Mouse (Mus musculus): ENCODE data around the gene Tmem40.

Gene Tmem40

GRCm38 (mm10) chr6:115770059-115770670, 8.0 kb upstream of the Tmem40 start:
- in situ Hi-C loops (cut with MboI, MseI) = no loop called here

GRCm38 (mm10) chr6:115768207-115768606, 6.0 kb upstream of the Tmem40 start:
- in situ Hi-C loops (cut with MboI, MseI) = no loop called here

- in situ Hi-C loops (cut with MboI, MseI) = no loop called here
These were observed 5.1 kb upstream of the Tmem40 start for GRCm38 (mm10) chr6:115767357-115767756.

DNA sequence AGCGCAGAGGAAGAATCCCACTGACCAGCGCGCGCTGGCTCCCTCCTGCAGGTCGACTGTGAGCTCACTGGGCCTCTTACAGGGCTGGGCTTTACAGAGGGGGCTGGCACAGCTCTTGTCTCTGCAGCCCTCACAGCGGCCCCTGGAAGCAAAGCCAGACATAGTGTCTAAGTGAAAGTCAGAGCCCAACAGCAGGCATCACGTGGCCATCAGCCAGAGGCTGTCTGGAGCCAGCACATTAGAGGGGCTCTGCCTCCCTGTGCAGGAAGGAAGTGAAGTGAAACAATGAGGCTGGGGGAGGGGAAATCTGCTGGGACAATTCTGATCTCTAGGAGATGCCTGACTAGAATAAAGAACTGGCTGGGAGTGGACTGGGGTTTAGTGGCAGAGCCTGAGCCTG, 2.0 kb upstream of the Tmem40 start:
- in situ Hi-C loops (cut with MboI, MseI) = no loop called here

DNA sequence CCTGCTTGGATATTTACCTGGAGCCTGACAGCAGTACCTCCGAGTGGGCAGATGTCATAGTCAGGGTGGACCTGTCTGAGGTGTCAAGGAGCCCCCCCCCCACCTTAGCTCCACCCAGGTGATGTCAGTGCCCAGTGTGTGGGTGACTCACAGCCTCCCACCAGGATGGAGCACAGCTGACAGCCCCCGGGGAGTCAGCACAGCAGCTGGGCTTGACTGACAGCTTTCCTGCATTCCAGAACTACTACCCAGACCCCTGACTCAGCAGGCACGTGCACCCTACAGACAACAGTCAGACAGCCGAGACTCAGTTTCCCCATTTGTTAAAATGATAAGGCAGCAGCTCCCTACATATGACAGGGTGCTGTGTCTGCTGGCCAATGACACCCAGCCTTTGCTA, 1.2 kb downstream of the Tmem40 start:
- in situ Hi-C loops (cut with MboI, MseI) = no loop called here

- in situ Hi-C loops (cut with MboI, MseI) = no loop called here
These were observed 2.1 kb downstream of the Tmem40 start for GRCm38 (mm10) chr6:115760137-115760536.

- in situ Hi-C loops (cut with MboI, MseI) = no loop called here
These were observed 2.7 kb downstream of the Tmem40 start for GRCm38 (mm10) chr6:115759461-115759860.

GRCm38 (mm10) chr6:115758981-115759435, 3.2 kb downstream of the Tmem40 start:
- in situ Hi-C loops (cut with MboI, MseI) = no loop called here

GRCm38 (mm10) chr6:115755536-115755935, 6.7 kb downstream of the Tmem40 start:
- in situ Hi-C loops (cut with MboI, MseI) = no loop called here

DNA sequence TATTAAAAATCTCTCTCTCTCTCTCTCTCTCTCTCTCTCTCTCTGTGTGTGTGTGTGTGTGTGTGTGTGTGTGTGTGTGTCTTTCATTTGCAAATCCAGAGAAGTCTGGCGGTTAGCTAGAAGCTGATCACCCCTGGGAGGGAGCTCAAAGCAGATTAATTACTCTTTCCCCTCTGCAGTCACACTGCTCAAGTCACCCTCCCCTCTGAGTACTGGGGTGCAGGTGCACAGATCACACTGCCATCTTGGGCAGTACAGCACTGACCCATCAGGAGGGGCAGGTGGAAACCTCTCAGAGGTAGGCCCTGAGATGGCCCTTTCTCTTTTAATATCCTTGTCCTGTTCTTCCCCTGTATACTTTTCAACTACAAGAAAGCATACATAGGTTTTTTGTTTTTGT, 15.9 kb downstream of the Tmem40 start:
- in situ Hi-C loops (cut with MboI, MseI) = no loop called here

DNA sequence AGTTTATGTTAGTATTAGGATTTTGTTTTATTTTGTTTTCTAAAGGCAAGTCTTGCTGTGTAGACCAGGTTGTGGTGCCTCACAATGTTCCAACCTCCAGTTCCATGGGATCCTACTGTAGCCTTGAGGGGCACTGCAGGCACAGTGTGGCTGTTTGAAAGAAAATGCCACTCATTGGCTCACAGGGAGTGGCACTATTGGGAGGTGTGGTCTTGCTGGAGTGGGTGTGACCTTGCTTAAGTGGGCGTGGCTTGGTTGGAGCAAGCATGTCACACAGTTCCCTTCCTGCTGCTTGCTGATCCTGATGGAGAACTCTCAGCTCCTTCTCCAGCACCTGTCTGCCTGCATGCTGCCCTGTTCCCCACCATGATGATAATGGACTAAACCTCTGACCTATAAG, 18.6 kb downstream of the Tmem40 start:
- in situ Hi-C loops (cut with MboI, MseI) = no loop called here

DNA sequence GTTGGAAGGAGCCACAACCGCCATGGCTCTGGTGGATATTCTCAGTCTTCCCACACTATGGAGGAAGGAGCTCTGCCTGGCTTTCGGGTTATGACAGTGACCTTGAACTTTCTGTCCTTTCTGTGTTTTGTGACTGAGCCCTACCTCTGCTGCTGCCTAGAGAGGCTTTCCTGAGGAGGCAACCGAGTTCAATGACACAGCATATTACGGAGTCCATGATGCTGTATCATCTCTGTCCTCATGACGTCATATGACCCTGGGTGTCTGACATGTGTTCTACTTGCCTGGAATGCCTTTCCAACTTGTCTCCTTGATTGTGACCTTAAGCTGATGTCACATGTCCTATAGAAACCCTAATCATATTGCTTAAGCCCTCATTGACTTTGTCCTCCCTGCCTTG, 23.2 kb downstream of the Tmem40 start:
- in situ Hi-C loops (cut with MboI, MseI) = no loop called here

DNA sequence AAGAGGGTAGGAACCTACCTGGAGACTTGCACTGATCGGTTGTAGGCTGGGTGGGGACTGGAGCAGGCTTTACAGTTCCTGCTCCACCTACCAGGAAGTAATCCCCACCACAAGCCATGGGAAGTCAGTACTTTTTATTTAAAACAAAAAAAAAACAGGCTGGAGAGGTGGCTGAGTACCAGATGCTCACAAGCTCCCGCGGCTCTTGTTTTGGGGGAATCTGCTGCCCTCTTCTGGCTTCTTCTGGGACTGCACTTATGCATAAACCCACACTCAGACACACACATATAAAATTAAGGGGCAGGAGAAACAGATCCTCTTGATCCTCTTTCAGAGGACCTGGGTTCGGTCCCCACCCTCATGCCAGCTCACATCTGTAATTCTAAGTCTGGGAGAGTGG, 27.3 kb downstream of the Tmem40 start:
- in situ Hi-C loops (cut with MboI, MseI) = no loop called here

DNA sequence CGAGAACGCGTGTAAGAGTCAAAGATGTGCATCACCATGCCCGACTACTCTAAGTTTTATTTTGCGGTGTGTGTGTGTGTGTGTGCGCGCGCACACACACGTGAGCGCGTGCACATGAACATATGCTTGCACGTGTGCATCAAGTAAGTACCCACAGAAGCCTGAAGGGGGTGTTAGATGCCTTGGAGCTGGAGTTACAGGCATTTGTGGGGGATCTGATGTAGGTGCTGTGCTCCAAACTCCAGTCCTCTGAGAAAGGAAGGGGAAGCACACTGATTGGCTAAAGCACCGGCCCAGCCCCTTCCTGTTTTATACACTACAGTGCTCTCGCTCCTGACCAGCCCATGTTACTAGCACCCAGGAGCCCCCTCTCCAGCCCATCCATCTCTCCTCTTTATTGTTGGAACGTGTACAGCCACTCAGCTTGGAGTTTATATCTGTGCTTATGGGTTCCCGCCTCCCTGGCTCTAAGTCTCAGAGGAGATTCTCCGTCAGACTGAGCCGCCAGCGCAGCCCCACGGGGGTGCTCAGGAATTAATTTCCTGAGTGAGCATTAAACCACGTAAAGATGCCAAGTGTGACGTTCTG, 29.8 kb downstream of the Tmem40 start:
- in situ Hi-C loops (cut with MboI, MseI) = no loop called here

DNA sequence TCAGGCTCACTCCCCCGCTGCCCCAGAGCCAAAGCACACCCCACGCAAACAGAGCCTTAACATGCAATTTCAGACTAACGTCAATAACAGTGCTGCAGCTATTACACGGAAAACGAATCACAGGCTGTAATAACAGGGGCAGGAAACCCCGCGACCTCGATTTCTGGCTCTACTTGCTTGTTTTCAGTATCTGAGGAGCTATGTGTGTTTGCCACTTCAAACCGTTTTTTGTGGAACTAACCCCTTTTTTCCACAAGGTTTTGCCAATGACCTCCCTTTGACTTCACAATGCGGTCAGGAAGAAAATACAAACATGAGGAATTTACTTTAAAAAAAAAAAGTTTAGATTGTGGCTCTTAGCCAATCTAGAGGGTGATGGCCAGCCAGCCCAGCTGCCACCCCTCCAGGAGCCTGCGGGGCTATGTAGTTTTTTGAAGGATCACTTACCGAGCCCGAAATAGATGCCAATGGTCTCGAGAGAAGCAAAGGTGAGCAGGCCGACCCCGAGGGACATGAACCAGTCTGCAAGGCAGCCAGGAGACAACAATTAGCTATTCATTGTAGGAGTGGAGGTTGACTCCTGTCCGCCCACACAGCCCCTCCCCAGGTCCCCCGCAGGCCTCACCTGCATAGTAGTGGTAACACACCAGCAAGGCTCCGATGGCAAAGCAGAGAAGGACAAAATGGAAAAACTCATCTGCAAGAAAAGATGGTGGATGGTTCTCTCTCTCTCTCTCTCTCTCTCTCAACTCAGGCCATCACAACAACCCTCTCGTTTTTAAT, 31.5 kb downstream of the Tmem40 start:
- in situ Hi-C loops (cut with MboI, MseI) = no loop called here

- in situ Hi-C loops (cut with MboI, MseI) = no loop called here
These were observed 34.6 kb downstream of the Tmem40 start for GRCm38 (mm10) chr6:115727570-115727969.

DNA sequence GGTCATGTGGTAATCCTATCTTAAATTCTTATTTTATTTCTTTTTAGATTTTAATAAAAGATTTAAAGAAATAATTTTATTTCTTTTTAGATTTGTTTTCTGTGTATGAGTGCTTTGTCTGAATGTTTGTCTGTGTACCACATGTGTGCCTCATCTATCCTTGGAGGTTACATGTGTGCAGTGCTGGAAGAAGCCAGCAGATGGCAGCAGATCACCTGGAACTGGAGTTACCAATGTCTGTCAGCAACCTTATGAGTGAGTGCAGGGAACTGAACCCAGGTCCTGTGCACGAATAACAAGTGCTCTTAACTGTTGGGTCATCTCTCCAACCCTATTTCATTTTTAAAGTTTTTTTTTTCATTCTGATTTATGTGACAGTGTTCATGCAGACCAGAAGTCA, 35.1 kb downstream of the Tmem40 start:
- in situ Hi-C loops (cut with MboI, MseI) = no loop called here

DNA sequence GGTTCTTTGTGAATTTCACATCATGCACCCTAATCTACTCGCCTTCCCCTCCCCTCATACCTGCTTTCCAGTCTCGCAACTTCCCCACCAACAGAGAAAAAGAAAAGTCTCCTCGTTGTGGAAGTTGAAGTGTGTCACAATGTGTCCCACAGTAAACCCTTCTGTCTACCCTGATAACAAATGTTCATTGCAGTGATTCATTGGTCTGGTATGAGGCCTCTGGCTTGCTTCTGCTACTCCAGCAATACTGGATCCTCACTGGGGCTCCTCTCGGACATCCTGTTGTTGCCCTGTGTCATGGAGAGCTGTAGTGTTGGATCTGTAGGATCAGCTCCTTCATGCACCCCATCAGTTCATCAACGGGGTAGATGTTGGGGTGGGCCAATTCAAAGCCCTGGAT, 40.0 kb downstream of the Tmem40 start:
- in situ Hi-C loops (cut with MboI, MseI) = no loop called here

DNA sequence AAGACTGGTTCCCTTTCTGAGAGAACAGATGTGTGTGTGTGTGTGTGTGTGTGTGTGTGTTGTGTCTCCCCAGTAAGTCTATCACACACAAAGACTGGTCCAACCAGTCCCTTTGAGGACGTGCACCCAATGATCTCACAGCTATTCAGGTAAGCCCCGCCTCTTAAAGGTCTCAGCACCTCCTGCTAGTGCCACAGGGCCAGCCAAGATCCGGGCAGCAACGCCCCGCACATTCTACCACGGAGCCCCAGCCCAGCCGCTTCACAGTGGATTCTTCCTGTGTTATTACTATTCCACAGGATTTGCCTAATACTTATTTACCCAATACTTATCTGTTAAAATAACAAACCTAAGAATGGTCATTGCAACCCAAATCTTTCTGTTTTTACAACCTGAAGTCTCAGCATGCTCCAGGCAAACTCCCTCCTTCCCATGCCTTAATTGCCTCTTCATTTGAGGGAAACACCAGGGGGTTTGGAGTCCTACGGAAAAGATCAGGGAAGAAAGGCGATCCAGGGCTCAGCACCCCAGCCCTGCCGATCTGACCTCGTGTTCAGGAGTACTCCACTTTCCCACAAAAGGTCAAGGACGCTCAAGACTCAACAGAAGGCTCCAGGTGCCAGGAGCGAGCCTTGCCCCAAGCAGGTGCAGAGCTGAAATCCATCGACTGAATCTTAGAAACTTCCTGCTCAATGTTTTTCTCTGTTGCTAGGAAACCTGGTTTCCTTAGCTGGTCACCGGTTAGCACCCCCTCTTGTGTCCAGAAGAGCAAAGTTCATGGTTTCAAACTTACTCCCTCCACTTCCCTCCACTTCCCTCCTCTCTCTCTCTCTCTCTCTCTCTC, 44.3 kb downstream of the Tmem40 start:
- in situ Hi-C loops (cut with MboI, MseI) = no loop called here

DNA sequence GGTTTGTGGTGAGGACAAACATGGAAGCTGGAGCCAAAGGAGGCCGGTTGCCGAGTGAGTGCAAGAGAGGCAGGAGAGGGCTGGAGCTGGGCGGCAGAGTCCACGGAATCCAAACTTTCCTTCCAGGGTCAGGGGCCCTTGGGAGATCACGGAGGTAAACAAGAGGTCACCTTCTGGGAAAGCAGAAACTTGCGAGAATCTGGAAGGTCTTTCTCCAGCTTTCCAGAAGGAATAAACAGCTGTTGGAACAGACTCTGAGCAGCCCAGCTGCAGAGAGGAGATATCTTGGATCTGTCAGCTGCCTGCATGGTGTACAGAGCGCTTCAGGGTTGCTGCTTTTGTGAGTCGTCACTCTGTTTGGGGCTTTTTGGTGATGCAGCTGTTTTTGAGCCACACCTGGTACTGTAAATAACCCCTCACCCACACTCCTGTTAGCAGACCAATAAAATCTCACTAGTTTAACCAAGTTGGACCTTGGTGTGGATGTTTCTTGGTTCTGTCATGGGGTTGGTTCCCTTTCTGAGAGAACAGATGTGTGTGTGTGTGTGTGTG, 45.0 kb downstream of the Tmem40 start:
- in situ Hi-C loops (cut with MboI, MseI) = no loop called here

- in situ Hi-C loops (cut with MboI, MseI) = no loop called here
These were observed 50.9 kb downstream of the Tmem40 start for GRCm38 (mm10) chr6:115711261-115711660.

- in situ Hi-C loops (cut with MboI, MseI) = no loop called here
These were observed 59.3 kb downstream of the Tmem40 start for GRCm38 (mm10) chr6:115702901-115703300.
